Mouse (Mus musculus) testis, postnatal 14 days (tissue): ENCODE results near the gene Arap1.

Source experiments
- DNase-seq: peaks from one replicate; pipeline ENCODE4 v3.0.0; 2021; ENCODE audit warnings: low spot score

Arap1 gene

DNA sequence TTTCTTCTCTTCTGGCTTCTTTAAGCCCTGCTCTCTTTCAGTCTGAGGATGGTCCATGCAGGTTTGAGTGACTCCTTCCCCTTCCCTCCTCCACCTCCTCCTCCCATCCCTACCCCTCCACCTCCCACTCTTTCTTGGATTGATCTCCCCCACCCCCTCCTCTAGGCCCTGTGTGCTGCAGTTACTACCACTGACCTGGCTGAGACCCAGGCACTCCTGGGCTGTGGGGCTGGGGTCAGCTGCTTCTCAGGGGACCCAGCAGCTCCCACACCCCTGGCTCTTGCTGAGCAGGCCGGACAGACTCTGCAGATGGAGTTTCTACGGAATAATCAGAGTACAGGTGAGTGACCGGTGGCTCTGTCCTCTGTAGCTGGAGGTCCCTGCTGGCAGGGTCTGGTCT, 46.7 kb downstream of the Arap1 start:
- DNase-seq = no peak

- DNase-seq = no peak
Measured at GRCm38 (mm10) chr7:101395471-101395870, 47.6 kb downstream of the Arap1 start.

DNA sequence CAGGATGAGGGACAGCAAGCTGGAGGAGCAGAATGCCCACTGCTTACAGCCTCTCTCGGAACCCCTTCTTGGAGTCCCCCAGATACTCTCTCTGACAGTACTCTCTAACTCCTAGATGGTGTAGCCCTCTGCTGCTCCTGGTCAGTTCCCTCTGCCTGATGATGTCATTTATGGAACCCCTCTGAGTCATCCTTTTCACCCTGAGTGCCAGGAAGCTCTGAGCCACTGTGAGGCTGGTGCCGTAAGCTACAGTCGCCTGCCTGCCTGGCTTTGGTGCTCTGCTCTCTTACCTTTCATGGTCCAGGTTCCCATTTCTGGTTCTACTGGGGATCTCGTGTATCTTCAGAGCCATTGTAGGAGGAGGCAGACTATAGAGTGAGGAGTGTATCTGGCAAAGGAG, 49.3 kb downstream of the Arap1 start:
- DNase-seq = no peak

GRCm38 (mm10) chr7:101401510-101401909, 53.6 kb downstream of the Arap1 start:
- no peak for DNase-seq

DNA sequence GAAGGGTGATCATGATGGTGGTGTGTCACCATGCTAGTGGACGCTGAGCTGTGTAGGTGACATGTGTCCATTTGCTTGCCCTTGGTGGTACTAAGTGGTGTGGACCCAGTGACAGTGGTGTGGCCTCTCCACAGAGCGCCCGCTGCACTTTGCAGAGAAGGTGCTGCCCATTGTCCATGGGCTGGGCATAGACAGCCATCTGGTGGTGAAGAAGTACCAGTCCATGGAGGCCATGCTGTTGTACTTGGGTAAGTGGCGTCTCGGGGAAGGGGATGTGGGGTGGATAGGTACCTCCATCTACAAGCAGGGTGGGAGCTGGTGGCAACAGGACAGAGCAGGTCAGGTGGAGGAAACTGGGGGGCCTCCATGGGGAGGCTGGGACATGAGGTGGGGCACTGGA, 56.0 kb downstream of the Arap1 start:
- DNase-seq = no peak

DNA sequence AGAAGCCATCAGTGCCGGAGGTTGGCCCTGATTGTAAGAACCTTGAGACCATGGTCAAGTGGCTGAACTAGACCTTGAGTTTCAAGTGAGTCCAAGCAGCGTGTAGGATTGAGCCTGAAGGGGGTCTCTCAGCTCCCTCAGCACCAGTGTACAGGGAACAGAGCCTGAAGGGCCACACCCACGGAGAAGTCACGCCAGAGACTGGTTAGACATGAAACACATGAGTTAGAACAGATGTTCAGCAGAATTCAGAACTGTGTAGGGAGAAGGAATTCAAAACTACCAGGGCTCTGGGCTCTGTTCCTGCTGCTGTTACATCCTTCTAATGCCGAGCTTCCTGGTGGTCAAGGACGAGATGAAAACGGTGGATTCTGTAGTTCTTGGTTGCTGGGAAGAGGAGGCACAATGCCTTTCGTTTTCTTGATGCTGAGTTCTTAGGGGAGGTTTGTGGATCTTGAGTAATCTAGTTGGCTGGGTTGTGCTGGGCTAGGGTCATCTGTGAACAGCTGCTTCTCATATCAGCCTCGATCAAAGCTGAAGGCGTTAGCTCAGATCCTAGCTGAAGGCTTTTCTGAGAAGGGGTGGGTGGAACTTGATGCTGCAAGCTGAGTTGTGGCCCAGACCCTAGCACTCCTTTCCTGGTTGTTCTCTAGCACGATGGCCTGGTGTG, 62.5 kb downstream of the Arap1 start, which contains the start of gene Gm45837:
Gm45837 (plus strand) TSS at position 620 of the 670 bp plus-strand sequence.
- no peak for DNase-seq

DNA sequence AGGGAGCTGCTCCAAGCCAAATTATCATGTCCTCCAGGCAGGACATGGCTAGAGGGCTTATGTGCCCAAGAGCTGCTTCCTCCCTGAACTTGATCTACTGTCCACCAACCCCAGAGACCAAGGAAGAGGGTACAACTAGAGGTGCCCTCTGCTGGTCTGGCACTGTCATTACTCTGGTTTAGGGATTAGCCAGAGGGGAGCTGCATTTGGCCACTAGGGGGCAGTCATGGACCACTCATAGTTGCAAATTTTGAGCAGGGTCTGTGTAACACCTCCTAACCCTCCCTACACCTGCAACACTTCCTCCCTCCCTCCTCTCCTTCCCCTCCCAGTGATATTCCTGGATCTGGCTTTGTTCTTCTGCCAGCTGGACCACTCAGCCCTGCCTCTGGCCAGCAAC, 64.9 kb downstream of the Arap1 start:
- peak; percentile 70 for DNase-seq

GRCm38 (mm10) chr7:101414209-101414608, 66.3 kb downstream of the Arap1 start:
- no peak for DNase-seq

- DNase-seq = no peak
Measured at GRCm38 (mm10) chr7:101414661-101415511, 67.0 kb downstream of the Arap1 start.

DNA sequence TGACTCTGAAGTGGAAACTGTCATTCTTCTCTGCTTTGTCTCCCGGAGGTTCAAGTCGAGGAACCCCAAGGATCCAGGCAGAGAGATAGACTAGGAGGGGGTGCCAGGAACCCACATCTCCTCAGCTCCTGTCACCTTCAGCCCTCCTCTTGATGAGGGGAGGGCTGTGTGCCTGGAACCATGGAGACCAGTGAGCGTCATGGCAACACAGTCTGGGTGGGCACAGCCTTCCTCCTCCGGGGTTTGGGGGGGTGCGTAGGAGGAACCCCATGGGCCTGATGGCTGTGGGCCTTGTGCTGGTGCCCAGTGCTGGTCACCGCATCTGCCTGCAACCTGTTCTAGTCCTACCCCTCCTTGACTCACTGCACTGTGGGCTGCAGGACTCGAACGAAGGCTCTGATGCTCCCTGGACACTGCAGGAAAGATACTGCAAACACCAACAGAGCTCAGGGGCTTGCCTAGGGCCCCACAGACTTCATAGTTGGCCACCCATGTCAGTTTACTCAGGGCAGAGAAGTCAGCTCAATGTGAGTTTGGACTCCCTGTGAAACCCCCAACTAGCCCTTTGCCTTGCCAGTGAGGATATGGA, 67.7 kb downstream of the Arap1 start:
- DNase-seq = no peak

- DNase-seq = no peak
Measured at GRCm38 (mm10) chr7:101416391-101416790, 68.5 kb downstream of the Arap1 start.

DNA sequence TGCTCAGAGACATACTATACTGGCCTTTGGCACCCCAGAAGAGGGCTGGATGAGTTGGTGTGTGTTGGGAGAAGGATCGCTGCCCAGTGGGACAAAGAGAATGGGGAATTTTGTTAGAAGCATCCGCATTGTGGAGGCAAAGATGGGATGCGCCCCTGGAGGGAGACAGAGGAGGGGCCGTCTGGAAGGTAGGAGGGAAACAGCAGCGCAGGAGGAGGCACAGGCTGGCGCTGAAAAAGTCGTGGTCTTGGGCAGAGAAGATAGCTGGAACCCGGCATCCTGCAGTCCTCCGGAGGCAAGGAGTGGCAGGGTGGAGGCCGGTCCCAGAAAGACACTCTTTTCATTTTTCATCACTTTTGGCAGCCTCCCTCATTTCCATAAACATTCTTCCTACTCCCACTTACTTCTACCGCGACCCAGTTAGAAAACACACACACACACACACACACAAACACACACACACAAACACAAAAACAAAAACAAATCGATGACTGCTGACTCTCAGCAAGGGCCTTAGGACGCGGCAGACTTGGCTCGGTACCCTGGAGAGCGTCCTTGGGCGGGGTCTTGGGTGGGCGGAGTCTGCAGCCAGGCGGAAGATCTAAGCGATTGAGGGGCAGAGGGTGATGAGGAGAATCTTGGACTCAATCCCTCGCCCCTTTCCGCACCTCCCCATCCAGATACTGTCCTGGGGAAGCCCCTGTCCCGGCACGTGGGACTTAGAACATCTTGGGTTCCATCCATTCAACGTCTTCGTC, 71.3 kb downstream of the Arap1 start:
- DNase-seq = no peak

DNA sequence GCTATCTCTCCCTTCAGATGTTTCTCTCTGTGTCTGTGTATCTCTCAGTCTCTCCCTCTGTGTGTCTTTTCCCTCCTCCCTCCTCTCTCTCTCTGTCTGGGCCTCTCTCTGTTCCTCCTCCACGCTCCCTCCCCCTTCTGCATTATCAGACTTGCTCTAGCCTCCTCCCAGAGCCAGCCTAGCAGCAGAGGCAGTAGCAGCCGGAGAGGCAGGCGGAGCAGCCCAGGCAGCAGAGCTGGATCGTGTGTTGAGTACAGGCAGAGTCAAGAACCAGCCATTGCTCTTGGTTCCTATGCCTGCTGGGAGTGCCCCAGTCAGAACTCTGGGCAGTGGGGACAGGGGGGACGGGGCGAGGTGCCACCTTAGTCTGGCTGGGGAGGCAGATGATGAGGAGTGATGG, 73.7 kb downstream of the Arap1 start, which contains the start of gene Pde2a:
Pde2a (plus strand) TSS at position 163 of the 400 bp plus-strand sequence.
- no peak for DNase-seq

GRCm38 (mm10) chr7:101422069-101422468, 74.2 kb downstream of the Arap1 start:
- no peak for DNase-seq

DNA sequence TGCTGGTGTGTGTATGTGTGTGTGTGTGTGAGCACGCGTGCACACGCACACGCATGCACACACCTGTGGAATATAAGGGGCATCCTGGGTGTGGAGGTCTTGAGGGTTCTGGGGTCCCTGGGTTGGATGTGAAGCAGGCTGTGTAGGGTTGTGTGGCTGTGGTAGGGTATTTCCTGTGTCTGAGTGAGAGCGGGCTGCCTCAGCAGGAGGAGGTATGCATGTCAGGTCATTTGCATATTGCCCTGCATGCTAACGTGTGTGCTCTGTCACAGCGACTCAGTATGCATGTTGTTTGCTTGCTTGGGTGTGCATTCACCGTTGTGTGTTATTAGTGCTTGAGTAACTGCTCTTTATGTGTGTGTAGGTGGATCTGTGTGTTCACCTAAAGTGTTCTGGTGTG, 74.8 kb downstream of the Arap1 start:
- no peak for DNase-seq

GRCm38 (mm10) chr7:101423970-101424369, 76.1 kb downstream of the Arap1 start:
- no peak for DNase-seq

DNA sequence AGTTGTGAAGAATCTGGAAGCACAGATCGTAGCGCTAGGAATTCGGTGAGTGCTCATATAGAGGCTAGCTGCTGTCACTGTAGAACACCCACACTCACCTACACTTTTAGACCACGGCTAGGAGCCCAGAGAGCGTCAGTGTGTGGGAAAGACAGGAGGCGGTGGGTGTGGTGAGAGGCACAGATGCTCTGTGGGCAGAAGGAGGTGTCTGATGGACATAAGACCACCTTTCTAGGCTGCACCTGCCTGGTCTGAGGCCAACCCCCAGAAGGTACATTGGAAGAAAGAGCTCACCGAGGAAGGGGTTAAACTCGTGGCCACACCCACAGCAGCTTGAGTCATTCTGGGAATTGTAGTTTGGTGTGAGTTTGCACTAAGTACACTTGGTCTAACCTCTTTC, 78.8 kb downstream of the Arap1 start:
- no peak for DNase-seq

- no peak for DNase-seq
Measured at GRCm38 (mm10) chr7:101427736-101428135, 79.9 kb downstream of the Arap1 start.

GRCm38 (mm10) chr7:101435038-101435437, 87.2 kb downstream of the Arap1 start:
- no peak for DNase-seq

DNA sequence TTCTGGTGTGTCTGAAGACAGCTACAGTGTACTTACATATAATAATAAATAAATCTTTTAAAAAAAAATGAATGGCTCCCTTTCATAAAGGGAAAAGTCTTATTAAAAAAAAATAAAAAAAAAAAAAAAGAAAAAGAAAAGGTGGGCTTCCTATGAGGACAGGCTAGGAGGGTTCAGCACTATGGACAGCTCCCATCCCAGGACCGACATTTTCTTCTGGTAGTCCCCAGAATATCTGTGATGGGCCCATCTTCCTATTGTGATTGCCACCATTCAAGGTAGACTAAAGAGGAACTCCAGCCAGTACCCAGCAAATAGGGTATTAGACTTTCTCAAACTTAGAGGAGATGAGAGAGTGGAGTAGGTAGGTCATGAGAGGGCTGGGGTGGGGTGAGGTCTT, 90.0 kb downstream of the Arap1 start:
- DNase-seq = no peak

DNA sequence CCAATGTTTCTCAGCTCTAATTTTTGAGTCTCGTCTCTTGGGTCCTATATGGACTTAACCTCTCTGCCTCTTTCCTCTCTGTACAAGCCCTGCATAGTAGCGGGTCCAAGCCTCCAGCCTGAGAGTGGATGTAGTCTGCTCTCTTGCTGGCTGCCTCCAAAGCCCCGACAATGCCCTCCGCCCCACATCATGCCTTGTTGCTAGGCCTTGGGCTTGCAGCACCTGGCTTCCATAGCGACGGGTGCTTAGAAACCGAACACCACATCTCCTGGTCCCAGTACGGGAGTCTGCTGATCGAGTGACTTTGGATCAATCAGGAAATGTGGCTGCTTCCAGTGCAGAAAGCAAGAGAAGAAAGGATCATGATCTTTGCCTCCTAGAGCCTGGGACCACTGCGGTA, 95.2 kb downstream of the Arap1 start:
- no peak for DNase-seq

DNA sequence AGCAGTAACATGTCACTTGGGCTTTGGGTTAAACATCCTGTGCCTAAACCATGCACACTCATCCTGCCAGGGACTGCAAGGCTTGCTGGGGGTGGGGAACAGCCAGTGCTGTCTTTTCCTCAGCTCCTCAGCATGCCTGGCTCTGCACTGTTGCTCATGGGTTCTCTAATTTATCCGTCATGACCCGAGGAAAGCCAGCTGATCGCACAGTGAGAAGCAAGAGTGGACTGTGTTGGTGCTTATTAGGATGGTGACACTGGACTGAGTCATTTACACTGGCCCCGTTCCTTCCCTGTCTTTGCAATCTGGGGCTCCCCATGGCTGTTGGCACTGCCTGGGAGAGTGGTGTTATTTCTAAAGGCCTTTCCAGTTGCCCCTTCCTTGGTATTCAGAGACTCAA, 96.3 kb downstream of the Arap1 start:
- DNase-seq = no peak
